Mouse (Mus musculus) MEL (cell line): ENCODE results near the gene E130308A19Rik. TPM values are rescaled to one million over a fixed set of nuclear protein-coding genes. Genes with fewer than 3 reads are reported as not detected.

ENCODE experiments used
- DNase-seq: peaks from one replicate; pipeline ENCODE4 v3.0.0; 2011; ENCODE audit warnings: low read depth, low spot score
- H3K27ac ChIP-seq: 2 replicates; pipeline ENCODE4 v1.5.1; 2012; ENCODE audit warnings: low read depth, mild to moderate bottlenecking, control low read depth, low read length, moderate library complexity; ENCODE audit not compliant: control insufficient read depth
- H3K27me3 ChIP-seq, 2 experiments: fragments of 150-350 bp in 1 of 2; sonication (generic) in 1 of 2; 2 replicates each; pipeline ENCODE4 v1.6.1; 2012; ENCODE audit warnings: low read length in 2 of 2, mild to moderate bottlenecking in 2 of 2, improper control_type of control experiment in 1 of 2, moderate library complexity in 1 of 2; ENCODE audit not compliant: insufficient read depth in 2 of 2, control insufficient read depth in 1 of 2
- H3K36me3 ChIP-seq, 2 experiments: 2 replicates each; pipeline ENCODE4 v1.6.1; 2012 to 2014; ENCODE audit warnings: low read length in 2 of 2, improper control_type of control experiment in 1 of 2, inconsistent platforms in 1 of 2, mild to moderate bottlenecking in 1 of 2; ENCODE audit not compliant: insufficient read depth in 2 of 2, control insufficient read depth in 1 of 2
- H3K4me1 ChIP-seq, 2 experiments: fragments of 150-350 bp in 1 of 2; sonication (generic) in 1 of 2; 2 replicates each; pipeline ENCODE4 v1.6.1; 2012; ENCODE audit warnings: low read length in 2 of 2, improper control_type of control experiment in 1 of 2, mild to moderate bottlenecking in 1 of 2; ENCODE audit not compliant: insufficient read depth in 2 of 2, control insufficient read depth in 1 of 2
- H3K4me3 ChIP-seq, 2 experiments: fragments of 150-350 bp in 1 of 2; sonication (generic) in 1 of 2; 2 replicates each; pipeline ENCODE4 v1.5.1; 2012; ENCODE audit warnings: low read depth in 2 of 2, low read length in 2 of 2, mild to moderate bottlenecking in 2 of 2, moderate library complexity in 2 of 2, control low read depth in 1 of 2, improper control_type of control experiment in 1 of 2; ENCODE audit not compliant: control insufficient read depth in 1 of 2, insufficient read depth in 1 of 2
- H3K79me2 ChIP-seq: 2 replicates; pipeline ENCODE4 v1.6.1; 2012; ENCODE audit warnings: mild to moderate bottlenecking, low read length, moderate library complexity; ENCODE audit not compliant: control insufficient read depth, poor library complexity, insufficient read depth
- H3K9ac ChIP-seq: 2 replicates; pipeline ENCODE4 v1.6.1; 2012; ENCODE audit warnings: low read depth, mild to moderate bottlenecking, control low read depth, low read length, moderate library complexity; ENCODE audit not compliant: control insufficient read depth, poor library complexity, severe bottlenecking
- H3K9me3 ChIP-seq: fragments of 150-350 bp; sonication (generic); replicated peaks from 2 replicates; pipeline ENCODE4 v1.6.1; 2012; ENCODE audit warnings: mild to moderate bottlenecking, low read length, improper control_type of control experiment, moderate library complexity; ENCODE audit not compliant: insufficient read depth
- BHLHE40 ChIP-seq: IDR thresholded peaks from 2 replicates; pipeline ENCODE4 v1.6.1; 2012; ENCODE audit warnings: low read depth, mild to moderate bottlenecking, inconsistent platforms, low read length, improper control_type of control experiment, borderline replicate concordance
- CHD2 ChIP-seq: IDR thresholded peaks from 2 replicates; pipeline ENCODE4 v1.6.1; 2011; ENCODE audit warnings: low read length, improper control_type of control experiment
- CTCF ChIP-seq, 3 experiments: IDR thresholded peaks in 2 of 3; conservative IDR thresholded peaks in 1 of 3; 2 replicates each; pipeline ENCODE4 v1.5.1; 2011 to 2012; ENCODE audit warnings: low read length in 3 of 3, low read depth in 2 of 3, mild to moderate bottlenecking in 2 of 3, improper control_type of control experiment in 1 of 3, inconsistent platforms in 1 of 3, mixed read lengths in 1 of 3, moderate library complexity in 1 of 3; ENCODE audit not compliant: control insufficient read depth in 1 of 3, insufficient read depth in 1 of 3, poor library complexity in 1 of 3, severe bottlenecking in 1 of 3
- E2F4 ChIP-seq: IDR thresholded peaks from 2 replicates; pipeline ENCODE4 v1.6.1; 2011; ENCODE audit warnings: low read depth, low read length, improper control_type of control experiment, borderline replicate concordance
- ELF1 ChIP-seq: IDR thresholded peaks from 2 replicates; pipeline ENCODE4 v1.6.1; 2014; ENCODE audit warnings: low read depth, mild to moderate bottlenecking, inconsistent platforms, low read length, improper control_type of control experiment, moderate library complexity
- JUND ChIP-seq: IDR thresholded peaks from 2 replicates; pipeline ENCODE4 v1.6.1; 2011; ENCODE audit warnings: low read depth, mild to moderate bottlenecking, improper control_type of control experiment, low read length
- KAT2A ChIP-seq: conservative IDR thresholded peaks from 2 replicates; pipeline ENCODE4 v1.6.1; 2012; ENCODE audit warnings: low read depth, low read length, improper control_type of control experiment, inconsistent platforms
- MAFK ChIP-seq: IDR thresholded peaks from 2 replicates; pipeline ENCODE4 v1.6.1; 2011; ENCODE audit warnings: low read depth, mild to moderate bottlenecking, low read length, improper control_type of control experiment, borderline replicate concordance
- MAX ChIP-seq: IDR thresholded peaks from 2 replicates; pipeline ENCODE4 v1.6.1; 2011; ENCODE audit warnings: low read length, improper control_type of control experiment
- MXI1 ChIP-seq: IDR thresholded peaks from 2 replicates; pipeline ENCODE4 v1.6.1; 2011; ENCODE audit warnings: mild to moderate bottlenecking, low read depth, low read length, improper control_type of control experiment
- MYB ChIP-seq: IDR thresholded peaks from 2 replicates; pipeline ENCODE4 v1.6.1; 2011; ENCODE audit warnings: mild to moderate bottlenecking, low read depth, low read length, improper control_type of control experiment
- MYC ChIP-seq: IDR thresholded peaks from 2 replicates; pipeline ENCODE4 v1.6.1; 2011; ENCODE audit warnings: low read depth, mild to moderate bottlenecking, low read length, improper control_type of control experiment, moderate library complexity
- NELFE ChIP-seq: IDR thresholded peaks from 2 replicates; pipeline ENCODE4 v1.6.1; 2011; ENCODE audit warnings: low read depth, low read length, improper control_type of control experiment
- NRF1 ChIP-seq: IDR thresholded peaks from 2 replicates; pipeline ENCODE4 v1.6.1; 2014; ENCODE audit warnings: low read depth, mild to moderate bottlenecking, inconsistent platforms, low read length, improper control_type of control experiment, moderate library complexity; ENCODE audit not compliant: poor library complexity, insufficient read depth, severe bottlenecking
- POLR2A ChIP-seq, 2 experiments: IDR thresholded peaks; 2 replicates each; pipeline ENCODE4 v1.6.1; 2011 to 2012; ENCODE audit warnings: low read length in 2 of 2, mild to moderate bottlenecking in 2 of 2, control low read depth in 1 of 2, improper control_type of control experiment in 1 of 2, low read depth in 1 of 2, moderate library complexity in 1 of 2; ENCODE audit not compliant: control insufficient read depth in 1 of 2, insufficient read depth in 1 of 2, poor library complexity in 1 of 2
- POLR2AphosphoS2 ChIP-seq: IDR thresholded peaks from 2 replicates; pipeline ENCODE4 v1.6.1; 2011; ENCODE audit warnings: low read length, improper control_type of control experiment
- RCOR1 ChIP-seq: IDR thresholded peaks from 2 replicates; pipeline ENCODE4 v1.6.1; 2012; ENCODE audit warnings: low read depth, mild to moderate bottlenecking, inconsistent platforms, low read length, improper control_type of control experiment
- SIN3A ChIP-seq: IDR thresholded peaks from 2 replicates; pipeline ENCODE4 v1.6.1; 2012; ENCODE audit warnings: low read length, improper control_type of control experiment, inconsistent platforms
- TAL1 ChIP-seq: IDR thresholded peaks from 2 replicates; pipeline ENCODE4 v1.6.1; 2012; ENCODE audit warnings: mild to moderate bottlenecking, inconsistent platforms, low read length, moderate library complexity, mixed read lengths
- TCF12 ChIP-seq: IDR thresholded peaks from 2 replicates; pipeline ENCODE4 v1.6.1; 2014; ENCODE audit warnings: low read depth, mild to moderate bottlenecking, inconsistent platforms, low read length, improper control_type of control experiment, moderate library complexity
- UBTF ChIP-seq: IDR thresholded peaks from 2 replicates; pipeline ENCODE4 v1.6.1; 2012; ENCODE audit warnings: low read depth, mild to moderate bottlenecking, inconsistent platforms, low read length, improper control_type of control experiment, moderate library complexity, borderline replicate concordance; ENCODE audit not compliant: insufficient read depth
- USF1 ChIP-seq: IDR thresholded peaks from 2 replicates; pipeline ENCODE4 v1.6.1; 2014; ENCODE audit warnings: low read depth, mild to moderate bottlenecking, inconsistent platforms, low read length, improper control_type of control experiment, moderate library complexity
- USF2 ChIP-seq, 2 experiments: IDR thresholded peaks; 2 replicates each; pipeline ENCODE4 v1.6.1; 2011 to 2012; ENCODE audit warnings: improper control_type of control experiment in 2 of 2, low read length in 2 of 2, borderline replicate concordance in 1 of 2, inconsistent platforms in 1 of 2, low read depth in 1 of 2, mild to moderate bottlenecking in 1 of 2; ENCODE audit not compliant: insufficient read depth in 1 of 2
- ZC3H11A ChIP-seq: IDR thresholded peaks from 2 replicates; pipeline ENCODE4 v1.6.1; 2012; ENCODE audit warnings: low read depth, mild to moderate bottlenecking, inconsistent platforms, low read length, improper control_type of control experiment
- ZMIZ1 ChIP-seq: IDR thresholded peaks from 2 replicates; pipeline ENCODE4 v1.6.1; 2012; ENCODE audit warnings: low read depth, mild to moderate bottlenecking, inconsistent platforms, low read length, improper control_type of control experiment, moderate library complexity
- ZNF384 ChIP-seq: IDR thresholded peaks from 2 replicates; pipeline ENCODE4 v1.6.1; 2012; ENCODE audit warnings: low read depth, mild to moderate bottlenecking, inconsistent platforms, low read length, improper control_type of control experiment
- polyA plus RNA-seq, 2 experiments: library from polyadenylated mRNA; stranded (reverse) in 1 of 2; unstranded in 1 of 2; fragments of >175 nt in 1 of 2; fragments of >200 nt in 1 of 2; gene quantifications; 2 replicates each; pipeline versions ENCODE4 v1.2.1 to v1.2.4; 2012; ENCODE audit warnings: low replicate concordance in 2 of 2, low read depth in 1 of 2; ENCODE audit not compliant: insufficient read length in 2 of 2, insufficient read depth in 1 of 2, missing spikeins in 1 of 2
- total RNA-seq: library from RNA; depleted of rRNA; stranded (reverse); fragments of 300-350 nt; gene quantifications from 2 replicates; pipeline ENCODE4 v1.2.3, GENCODE M21; 2012

E130308A19Rik gene
- total and polyA plus RNA-seq, 3 experiments = 4.0 to 12.5 TPM; not detected in 1

DNA sequence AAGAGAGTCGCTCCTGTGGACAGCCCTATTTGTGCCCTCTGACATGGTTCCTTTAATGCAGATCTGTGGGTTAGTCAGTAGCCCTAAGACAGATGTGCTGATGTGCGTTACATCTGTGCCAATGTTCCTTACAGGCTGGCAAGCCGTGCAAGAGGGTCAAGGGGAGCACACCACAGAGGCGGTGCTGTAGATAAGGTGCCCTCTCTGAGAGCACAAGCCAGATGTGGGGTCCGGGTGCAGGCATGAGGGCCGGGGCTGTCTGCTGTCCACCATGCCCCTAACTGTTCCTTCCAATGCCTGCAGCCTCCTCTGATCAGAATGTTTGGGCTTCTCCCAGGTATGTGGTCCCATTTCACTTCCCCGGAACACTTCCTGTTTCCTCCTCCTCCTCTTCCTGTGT, 138.9 kb downstream of the E130308A19Rik start:
- H3K36me3 ChIP-seq = peaks cover 0 to 26% of the 10 kb centered on the region in 2 experiments; a peak in 2 of 4 replicates
- TF ChIP-seq POLR2A (IDR thresholded peaks at IDR 0.05; ENCODE audit: control insufficient read depth in 1 of 2, insufficient read depth in 1 of 2, low read depth in 1 of 2, low read length in 2 of 2, poor library complexity in 1 of 2) (no peak), MAFK (no peak), USF1 (no peak), E2F4 (no peak), ZC3H11A (no peak), CHD2 (no peak), NRF1 (no peak), NELFE (no peak), MYB (no peak), JUND (no peak), UBTF (no peak), ELF1 (no peak), CTCF (IDR thresholded peaks at IDR 0.05 in 2 of 3, conservative IDR thresholded peaks at IDR 0.05 in 1 of 3; ENCODE audit: control insufficient read depth in 1 of 3, insufficient read depth in 1 of 3, low read depth in 2 of 3, low read length in 3 of 3, poor library complexity in 1 of 3, severe bottlenecking in 1 of 3) (no peak), MYC (no peak), BHLHE40 (no peak), MAX (no peak)
- TF ChIP-seq, all 39 proteins: peak for 0
- Histone ChIP-seq H3K9ac (no peak overlapping the region), H3K4me1 (peaks cover 11 to 20% of the 10 kb centered on the region in 2 experiments), H3K9me3 (no peaks in the 10 kb centered on the region), H3K27ac (no peak overlapping the region), H3K79me2 (no peaks in the 10 kb centered on the region), H3K4me3 (no peak overlapping the region), H3K27me3 (no peaks in the 10 kb centered on the region)
- DNase-seq = no peak

DNA sequence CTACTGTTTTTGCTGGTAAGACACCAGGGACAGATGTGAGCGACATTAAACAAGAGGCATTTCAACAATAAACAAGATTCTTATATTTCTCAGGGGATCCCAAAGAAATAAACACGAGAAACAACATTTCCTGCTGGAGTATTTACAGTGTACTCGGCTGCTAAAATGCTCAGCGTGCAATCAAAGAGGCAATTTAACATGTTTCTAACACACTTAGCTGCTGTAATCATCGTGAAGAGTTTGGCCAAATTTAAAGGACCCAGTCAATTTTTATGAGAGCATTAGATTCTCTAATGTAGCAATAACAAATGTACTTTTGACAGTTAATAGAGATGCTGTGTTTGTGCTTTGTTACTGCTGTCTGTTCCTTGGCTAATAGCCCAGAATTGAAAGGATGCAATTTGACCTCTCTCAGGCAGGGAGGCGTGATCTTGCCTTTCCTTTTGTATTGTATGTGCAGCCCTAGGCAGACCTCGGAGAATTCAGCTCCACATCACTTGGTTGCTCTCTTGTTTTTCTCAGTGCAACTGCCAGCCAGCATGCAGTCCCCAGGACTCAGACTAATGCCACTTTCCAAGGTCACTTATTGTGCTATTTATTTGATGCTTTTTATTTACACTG, 139.5 kb downstream of the E130308A19Rik start:
- H3K36me3 ChIP-seq = peaks cover 0 to 26% of the 10 kb centered on the region in 2 experiments; a peak in 2 of 4 replicates
- H3K9ac ChIP-seq = no peak overlapping the region
- H3K9me3 ChIP-seq = no peaks in the 10 kb centered on the region
- H3K79me2 ChIP-seq = no peaks in the 10 kb centered on the region
- no peak for DNase-seq
- TF ChIP-seq BHLHE40 (no peak), ZMIZ1 (no peak), E2F4 (no peak), NRF1 (no peak), MXI1 (no peak), SIN3A (no peak), TAL1 (no peak), USF2 (IDR thresholded peaks at IDR 0.05; ENCODE audit: borderline replicate concordance in 1 of 2, insufficient read depth in 1 of 2, low read depth in 1 of 2, low read length in 2 of 2) (no peak), MAFK (no peak), TCF12 (no peak), KAT2A (no peak), MYB (no peak), POLR2AphosphoS2 (no peak; the same call in 1 of the 2 replicates), RCOR1 (no peak), NELFE (no peak), ZNF384 (no peak)
- H3K27me3 ChIP-seq = no peaks in the 10 kb centered on the region
- H3K4me3 ChIP-seq = no peak overlapping the region
- no peak overlapping the region for H3K27ac ChIP-seq
- H3K4me1 ChIP-seq = peaks cover 11 to 20% of the 10 kb centered on the region in 2 experiments
